9 mouse cellular contexts compared by ENCODE assay signal in the genomic region with DNA sequence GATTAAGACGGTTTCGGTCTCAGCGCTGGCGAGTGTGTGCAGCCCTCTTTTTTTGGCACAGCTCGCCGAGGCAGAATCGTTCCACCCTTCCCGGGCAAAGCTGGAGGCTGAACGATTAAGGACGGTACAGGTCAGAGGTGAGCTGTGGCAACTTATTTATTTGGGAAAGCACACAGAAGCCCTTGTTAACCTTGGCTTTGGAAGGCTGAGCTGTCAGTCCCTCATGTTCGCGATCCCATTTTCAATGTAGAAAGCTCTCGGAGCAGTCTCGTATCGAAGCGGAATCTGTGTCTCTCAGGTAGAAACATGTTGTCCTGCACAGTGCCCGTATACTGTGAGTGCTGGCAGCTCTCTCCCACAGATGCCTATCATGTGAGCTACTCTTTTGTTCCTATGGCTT.
DNase-seq lines count a peak whose midpoint lies in the region; ATAC-seq lines count a peak whose summit lies in the region.
"Had no signal": no experiment of that assay in that cellular context is flagged by ENCODE, and none has a peak within 500 bp of the region (broad histone marks: within the 10 kb centered on the region; RNA-seq: fewer than 3 reads in every experiment).

No protein-coding gene starts in this region.

- no peaks in the 10 kb centered on the region for H3K27me3 ChIP-seq in hindbrain, embryonic 11.5 days (ENCODE audit: control insufficient read depth, insufficient read depth, low read length)
- H3K27me3 ChIP-seq in hindbrain, embryonic 14.5 days (ENCODE audit: control insufficient read depth, insufficient read depth, low read length): no peaks in the 10 kb centered on the region

- no peaks in the 10 kb centered on the region for H3K9me3 ChIP-seq in hindbrain, embryonic 11.5 days (ENCODE audit: control insufficient read depth, low read length)
- H3K9me3 ChIP-seq in hindbrain, embryonic 14.5 days (ENCODE audit: control insufficient read depth, low read length): no peaks in the 10 kb centered on the region

- H3K36me3 ChIP-seq in hindbrain, embryonic 11.5 days (ENCODE audit: control insufficient read depth, insufficient read depth, low read length): no peaks in the 10 kb centered on the region
- H3K36me3 ChIP-seq in hindbrain, embryonic 14.5 days (replicated peaks; ENCODE audit: control insufficient read depth, insufficient read depth): no peaks in the 10 kb centered on the region

- H3K27ac ChIP-seq in hindbrain, embryonic 11.5 days (ENCODE audit: low read depth, low read length): no peak overlapping the region
- no peak overlapping the region for H3K27ac ChIP-seq in hindbrain, embryonic 14.5 days

- H3K4me1 ChIP-seq in hindbrain, embryonic 11.5 days (replicated peaks; ENCODE audit: control insufficient read depth, insufficient read depth, low read length): no peaks in the 10 kb centered on the region
- no peaks in the 10 kb centered on the region; the same call in 1 of the 2 replicates for H3K4me1 ChIP-seq in hindbrain, embryonic 14.5 days (replicated peaks; ENCODE audit: control insufficient read depth, insufficient read depth, low read length)

- 80% methylated on average over 17 of the region's 17 CpGs for WGBS in hindbrain, embryonic 11.5 days
- 76% methylated on average over 17 of the region's 17 CpGs for WGBS in hindbrain, embryonic 14.5 days

- ATAC-seq in hindbrain, embryonic 11.5 days (ENCODE audit: low FRiP score): no peak
- no peak for ATAC-seq in hindbrain, embryonic 14.5 days (ENCODE audit: low FRiP score)
- no peak for ATAC-seq in erythroblast, adult 5-6 weeks (replicated peaks; ENCODE audit: low FRiP score, poor library complexity, severe bottlenecking)

- H3K9ac ChIP-seq in hindbrain, embryonic 11.5 days (ENCODE audit: low read depth, low read length): no peak overlapping the region
- no peak overlapping the region for H3K9ac ChIP-seq in hindbrain, embryonic 14.5 days

- peak; percentile 8 for DNase-seq in hindbrain, embryonic 11.5 days (ENCODE audit: low spot score)
- no peak for DNase-seq in hindbrain, embryonic 14.5 days (ENCODE audit: low spot score)
- peak; percentile 25 for DNase-seq in adrenal gland, postnatal 14 days
- DNase-seq in fat pad, adult 2 months (ENCODE audit: extremely low read depth, low read depth, low spot score): peak; percentile 83
- DNase-seq in lung, adult 18-20 months: peak; percentile 50 to 56
- DNase-seq in cerebellum, adult 8-10 months: no peak
- no peak for DNase-seq in urinary bladder, postnatal 25 days (ENCODE audit: low spot score)
- DNase-seq: thymus, postnatal 14 days had no signal

- no peak overlapping the region for H3K4me2 ChIP-seq in hindbrain, embryonic 11.5 days (replicated peaks; ENCODE audit: low read depth, low read length)
- no peak overlapping the region for H3K4me2 ChIP-seq in hindbrain, embryonic 14.5 days (replicated peaks)

- no peak overlapping the region for H3K4me3 ChIP-seq in hindbrain, embryonic 11.5 days (ENCODE audit: low read depth, low read length)
- no peak overlapping the region for H3K4me3 ChIP-seq in hindbrain, embryonic 14.5 days (replicated peaks; ENCODE audit: low read length)

Comparison
In these comparisons a context has a peak if more than half of its experiments do, and no peak if none do; other contexts are left out.
1. DNase-seq: peak in hindbrain, embryonic 11.5 days (single experiment), adrenal gland, postnatal 14 days (single experiment), fat pad, adult 2 months (single experiment) and lung, adult 18-20 months (2 of 2); none in hindbrain, embryonic 14.5 days (single experiment), cerebellum, adult 8-10 months (single experiment) and urinary bladder, postnatal 25 days (single experiment).